Mouse (Mus musculus) frontal cortex, postnatal 14 days (tissue): ENCODE measurements around the gene Csrnp1.

Experiments
- DNase-seq, 2 experiments: peaks; one replicate each; pipeline ENCODE4 v3.0.0; 2022; ENCODE audit warnings: low spot score in 2 of 2

The Csrnp1 gene

DNA sequence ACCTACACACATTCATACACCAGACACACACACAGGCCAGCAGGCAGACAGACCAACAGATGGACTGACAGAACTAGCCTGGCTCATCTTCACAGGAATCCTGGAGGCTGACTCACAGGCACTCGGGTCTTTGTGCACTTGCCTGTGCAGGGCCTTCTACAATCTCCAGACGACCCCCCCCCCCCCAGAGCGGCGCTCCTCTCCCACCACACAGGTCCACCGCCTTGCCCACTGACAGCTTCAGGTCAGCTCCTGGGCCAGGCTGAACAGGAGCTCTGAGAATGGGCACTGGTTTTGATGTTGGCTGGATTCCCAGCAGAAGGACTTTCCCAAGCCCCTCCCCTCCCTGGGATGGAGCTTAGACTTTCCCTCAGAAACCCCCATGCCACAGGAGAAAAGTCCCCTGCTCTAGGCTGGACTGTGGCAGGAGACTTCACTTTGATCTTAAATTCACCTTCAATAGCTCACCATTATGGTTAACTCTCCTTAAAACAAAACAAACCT is 6.8 kb downstream of the Csrnp1 start:
- DNase-seq = no peak

DNA sequence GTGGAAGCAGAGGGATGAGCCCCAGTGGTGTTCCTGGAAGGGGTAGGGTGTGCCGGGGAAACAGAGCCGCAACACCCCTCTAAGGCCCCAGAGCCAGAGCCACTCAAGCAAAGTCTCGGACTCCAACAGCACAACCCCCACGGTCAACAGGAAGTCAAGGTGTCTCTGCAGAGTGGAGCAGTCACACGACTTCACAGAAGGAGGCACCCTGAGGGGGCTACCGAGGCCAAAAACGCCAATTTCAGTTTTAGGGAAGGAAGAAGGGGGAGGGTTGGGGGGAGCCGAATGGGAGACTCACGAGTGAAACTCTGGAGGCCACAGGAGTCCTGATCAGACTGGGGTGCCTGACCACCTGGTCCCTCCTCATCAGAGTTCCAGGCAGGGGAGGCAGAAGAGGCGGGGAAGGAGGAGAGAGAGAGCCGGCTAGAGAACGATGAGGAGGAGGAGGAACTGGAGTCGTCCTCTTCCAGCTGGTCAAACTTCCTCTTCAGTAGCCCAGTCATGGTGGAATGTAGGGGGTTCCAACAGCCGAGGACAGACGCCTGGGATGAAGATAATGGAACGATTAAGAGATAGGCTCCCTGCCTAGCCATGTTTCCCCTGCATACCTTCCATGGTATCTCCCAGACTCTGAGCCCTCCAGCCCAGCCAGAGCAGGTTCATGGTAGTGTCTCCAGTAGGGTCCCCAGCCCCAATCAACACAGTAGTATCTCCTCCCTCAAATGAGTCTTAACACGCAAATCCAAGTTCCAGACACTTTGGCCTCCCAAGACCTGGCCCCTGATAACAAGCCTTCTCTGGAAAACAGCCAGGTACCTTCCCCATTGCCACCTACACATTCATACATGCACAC is 7.5 kb downstream of the Csrnp1 start:
- no peak for DNase-seq

DNA sequence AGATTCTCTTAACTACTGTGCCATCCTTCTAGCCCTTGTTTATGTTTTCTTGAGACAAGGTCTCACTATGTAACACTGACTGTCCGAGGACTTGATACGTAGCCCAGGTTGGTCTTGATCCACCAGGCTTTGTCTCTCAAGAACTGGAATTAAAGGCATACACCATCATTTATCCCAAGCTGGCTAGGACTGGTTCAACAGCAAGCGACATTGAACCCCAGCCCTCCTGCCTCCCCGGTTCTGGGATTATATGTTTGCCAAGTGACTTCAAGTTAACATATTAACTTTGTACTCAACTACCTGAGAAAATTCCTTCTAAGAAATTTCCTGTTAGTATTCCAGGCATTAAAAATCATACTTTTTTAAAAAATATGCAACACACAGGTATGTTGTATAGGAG is 9.2 kb downstream of the Csrnp1 start:
- DNase-seq = no peak

DNA sequence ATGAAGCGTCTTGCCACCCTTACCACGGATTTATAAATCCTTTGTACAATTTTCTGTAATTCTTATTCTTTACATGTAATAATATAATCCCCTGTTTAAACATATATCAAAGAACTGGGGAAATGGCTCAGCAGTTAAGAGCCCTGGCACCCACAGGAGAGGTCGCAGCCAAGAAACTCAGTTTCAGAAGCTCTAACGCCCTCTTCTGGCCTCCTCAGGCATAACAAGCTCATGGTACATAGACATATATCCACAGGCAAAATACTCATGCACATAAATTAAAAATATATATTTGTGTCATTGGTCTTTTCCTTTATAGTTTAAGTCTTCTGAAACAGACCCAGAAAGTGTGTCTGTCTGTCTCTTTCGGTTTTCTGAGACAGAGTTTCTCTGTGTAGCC is 9.8 kb downstream of the Csrnp1 start:
- DNase-seq = no peak

DNA sequence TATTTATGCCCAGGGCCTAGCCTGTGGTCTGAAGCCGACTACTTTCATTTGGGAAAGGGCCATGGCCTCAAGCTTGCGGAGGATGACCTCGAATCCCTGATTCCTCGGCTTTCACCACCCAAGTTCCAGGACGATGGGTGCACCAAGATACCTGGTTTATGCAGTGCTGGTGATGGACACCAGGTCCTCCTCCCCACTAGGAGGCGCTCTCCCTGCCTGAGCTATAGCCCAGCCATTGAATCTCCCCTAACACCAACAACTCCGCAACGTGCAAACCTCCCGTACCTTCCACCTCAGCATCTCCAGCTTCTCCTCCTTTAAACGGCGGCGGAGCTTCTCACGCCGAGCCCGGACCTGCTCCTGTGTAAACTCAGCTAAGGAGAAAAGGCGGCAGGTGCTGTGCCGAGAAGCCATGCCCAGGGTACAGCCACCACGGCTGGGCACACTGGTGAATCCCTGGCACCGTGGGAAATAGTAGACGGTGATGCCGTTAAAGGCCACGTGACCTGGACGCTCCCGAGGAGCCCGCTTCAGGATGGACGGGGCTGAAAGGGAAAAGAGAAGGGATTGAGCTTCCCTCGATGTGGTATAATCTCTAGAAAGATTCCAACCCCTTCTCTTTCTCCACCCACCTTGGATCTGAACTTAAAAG is 10.5 kb downstream of the Csrnp1 start:
- DNase-seq = no peak

DNA sequence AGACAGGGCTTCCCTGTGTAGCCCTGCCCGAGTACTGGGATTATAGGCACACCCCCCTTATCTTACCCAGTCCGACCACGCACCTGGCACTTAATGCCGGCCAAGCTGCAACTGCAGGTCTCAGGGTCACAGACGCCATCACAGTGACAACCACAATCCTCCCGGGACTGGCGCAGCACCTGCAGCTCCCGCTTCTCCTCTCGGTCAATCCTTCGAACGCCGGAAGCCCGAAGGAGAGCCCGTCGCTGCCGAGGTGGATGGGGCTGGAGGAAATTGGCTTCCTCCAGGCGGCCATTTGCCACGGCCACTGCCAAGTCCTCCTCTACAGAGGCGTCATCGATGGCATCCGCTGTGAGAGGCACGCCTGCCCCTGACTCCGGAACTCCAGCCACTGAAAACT is 11.2 kb downstream of the Csrnp1 start:
- DNase-seq = no peak

DNA sequence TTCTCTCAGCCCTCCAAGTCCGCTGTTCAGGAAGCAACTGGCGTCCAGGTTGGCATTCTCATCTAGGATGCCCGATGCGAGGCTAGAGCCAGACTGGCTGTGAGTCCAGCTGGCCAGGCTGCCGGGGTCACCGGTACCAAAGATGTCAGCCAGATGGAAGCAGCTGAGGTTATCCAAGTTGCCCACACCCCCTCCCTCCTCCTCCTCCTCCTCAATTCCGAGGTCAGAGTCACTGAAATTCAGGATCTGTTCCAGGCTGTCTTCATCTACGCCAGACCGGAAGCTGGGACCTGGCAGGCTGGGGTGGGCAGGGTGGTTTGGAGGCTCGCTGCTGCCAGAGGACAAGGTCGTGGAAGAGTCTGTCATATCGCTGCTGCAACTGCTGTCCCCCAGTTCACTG is 11.9 kb downstream of the Csrnp1 start:
- no peak for DNase-seq

DNA sequence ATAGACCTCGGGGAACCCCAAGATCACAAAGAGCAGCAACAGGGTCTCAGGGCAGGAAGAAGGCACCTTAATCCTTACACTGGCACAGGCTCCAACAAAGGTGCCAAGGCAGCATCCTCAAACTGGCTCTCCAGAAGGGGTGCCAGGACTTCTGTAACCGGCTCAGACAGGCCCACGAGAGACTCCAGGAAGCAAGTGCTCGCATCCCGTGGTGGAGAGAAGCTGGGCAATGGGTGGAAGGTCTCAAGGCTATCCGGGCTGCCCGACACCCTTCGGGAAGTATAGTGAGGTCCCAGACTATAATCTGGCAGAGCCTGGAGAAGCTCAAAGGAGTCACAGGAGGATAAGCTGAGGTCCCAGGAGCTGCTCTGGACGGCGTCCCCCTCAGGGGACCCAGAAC is 12.3 kb downstream of the Csrnp1 start:
- DNase-seq = no peak

DNA sequence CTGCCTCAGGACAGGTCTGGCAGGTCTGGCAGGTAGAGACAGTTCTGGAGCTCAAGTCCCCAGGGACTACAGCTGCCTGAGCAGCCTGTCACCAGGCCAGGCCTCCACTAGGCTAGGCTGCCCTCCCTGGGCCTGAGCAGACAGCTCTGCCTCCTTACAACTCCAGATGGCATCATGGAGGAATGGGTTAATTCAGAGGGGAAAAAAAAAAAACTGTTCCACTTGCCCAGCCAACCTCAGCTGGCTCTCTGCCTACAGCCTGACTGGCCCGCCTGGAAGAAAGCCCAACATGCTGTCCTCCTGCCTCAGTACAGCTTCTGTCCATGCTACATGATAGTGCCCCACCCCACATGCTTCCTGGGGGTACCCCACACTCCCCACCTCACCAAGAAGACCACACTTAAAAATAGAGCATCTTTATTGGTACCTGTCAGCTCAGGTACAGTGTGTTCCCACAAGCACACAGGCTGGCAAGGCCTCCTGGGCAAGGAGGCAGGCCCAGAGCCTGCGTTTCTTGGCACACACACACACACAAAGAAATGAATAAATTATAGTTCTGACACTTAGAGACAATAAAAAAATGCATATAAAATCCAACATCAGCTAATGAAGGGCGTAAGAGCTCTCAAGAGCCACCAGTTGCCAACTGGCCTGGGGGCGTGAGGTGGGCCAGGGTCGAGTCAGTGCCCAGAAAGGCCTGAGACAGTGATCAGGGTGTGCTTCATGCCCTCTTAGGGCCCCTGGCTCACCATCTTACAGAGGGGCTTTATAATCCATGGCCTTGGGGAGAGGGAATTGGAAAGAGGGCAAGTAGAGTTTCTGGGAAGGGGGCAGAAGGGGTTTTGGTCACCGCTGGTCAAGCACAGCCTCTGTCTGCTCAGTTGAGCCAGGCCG is 13.4 kb downstream of the Csrnp1 start:
- no peak for DNase-seq

DNA sequence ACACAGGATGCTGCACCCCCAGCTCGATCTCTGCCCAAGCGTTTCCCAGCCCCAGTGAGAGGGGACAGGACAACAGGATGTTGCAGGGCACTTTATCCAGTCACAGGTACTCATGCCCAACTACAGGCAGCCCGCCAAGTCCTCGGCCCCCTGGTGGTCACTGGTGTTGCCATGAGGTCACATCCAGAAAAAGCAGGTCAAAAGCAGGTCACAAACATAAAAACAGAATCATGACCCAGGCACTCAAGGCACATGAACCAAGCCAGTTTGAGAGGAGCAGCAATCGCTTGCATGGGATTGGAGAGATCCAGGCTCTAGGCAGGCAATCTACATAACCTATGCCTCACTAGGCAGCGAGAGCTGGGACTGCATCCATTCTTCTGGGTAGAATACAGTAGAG is 14.2 kb downstream of the Csrnp1 start:
- DNase-seq = no peak

DNA sequence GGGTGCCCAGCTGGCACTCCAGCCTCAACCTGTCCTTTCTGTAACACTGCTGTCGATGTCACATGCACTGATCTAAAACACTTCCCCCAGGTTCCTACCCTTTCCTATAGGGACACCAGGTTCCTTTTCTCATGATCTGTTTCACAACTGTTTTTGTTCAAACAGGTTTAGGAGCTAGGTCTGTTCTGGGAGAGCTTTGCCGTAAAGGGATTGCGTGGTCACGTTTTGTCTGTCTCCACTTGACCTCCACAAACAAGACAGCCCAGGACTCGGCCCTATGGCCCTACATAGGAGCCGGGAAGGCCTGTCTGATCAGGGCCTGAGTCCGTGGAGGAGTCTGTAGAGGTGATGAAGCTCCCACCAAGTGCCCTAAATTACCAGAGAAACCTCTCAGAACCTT is 14.6 kb downstream of the Csrnp1 start:
- DNase-seq = no peak

DNA sequence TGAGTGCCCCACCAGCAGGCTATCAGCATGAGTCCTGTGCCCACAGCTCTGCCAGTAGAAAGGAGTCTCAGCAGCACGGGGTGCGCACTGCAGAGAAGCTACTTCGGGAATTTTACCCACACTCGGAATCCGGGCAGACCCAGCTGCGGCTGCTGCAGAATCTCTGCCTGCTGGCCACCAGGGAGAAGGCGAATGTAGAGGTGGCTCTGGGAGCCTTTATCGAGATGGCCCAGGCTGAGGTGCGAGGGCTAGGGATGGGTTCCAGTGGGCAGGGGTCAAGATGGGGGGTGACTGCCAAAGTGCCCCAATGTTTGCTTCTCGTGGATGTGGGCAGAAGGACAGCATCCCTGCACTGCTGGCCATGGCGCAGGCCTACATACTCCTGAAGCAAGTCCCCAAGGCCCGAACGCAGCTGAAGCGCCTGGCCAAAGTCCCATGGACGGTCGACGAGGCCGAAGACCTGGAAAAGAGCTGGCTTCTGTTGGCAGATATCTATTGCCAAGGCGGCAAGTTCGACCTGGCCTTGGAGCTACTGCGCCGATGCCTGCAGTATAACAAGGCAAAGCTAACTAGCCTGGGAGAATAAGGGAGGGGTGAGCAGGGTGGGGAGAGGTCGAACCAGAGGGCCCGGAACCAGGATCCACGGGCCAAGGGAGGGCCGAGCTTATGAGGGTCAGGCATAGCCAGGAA is 18.1 kb downstream of the Csrnp1 start:
- DNase-seq = no peak

DNA sequence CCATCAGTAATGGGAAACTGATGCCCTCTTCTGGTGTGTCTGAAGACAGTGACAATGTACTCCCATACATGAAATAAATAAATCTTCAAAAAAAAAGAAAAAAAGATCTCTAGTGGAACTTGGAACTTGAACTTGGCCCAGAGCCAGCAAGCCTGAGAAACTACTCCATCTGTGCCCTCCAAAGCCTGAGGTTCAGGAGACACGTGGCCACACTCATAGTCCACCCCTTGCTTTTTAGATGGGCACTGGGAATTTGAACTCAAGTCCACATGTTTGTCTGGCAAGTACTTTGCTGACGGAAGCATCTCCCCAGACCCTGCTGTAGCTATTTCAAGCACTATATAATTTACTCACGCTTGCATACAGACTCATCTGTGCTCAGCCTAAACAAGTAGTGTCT is 19.3 kb downstream of the Csrnp1 start:
- DNase-seq = no peak

DNA sequence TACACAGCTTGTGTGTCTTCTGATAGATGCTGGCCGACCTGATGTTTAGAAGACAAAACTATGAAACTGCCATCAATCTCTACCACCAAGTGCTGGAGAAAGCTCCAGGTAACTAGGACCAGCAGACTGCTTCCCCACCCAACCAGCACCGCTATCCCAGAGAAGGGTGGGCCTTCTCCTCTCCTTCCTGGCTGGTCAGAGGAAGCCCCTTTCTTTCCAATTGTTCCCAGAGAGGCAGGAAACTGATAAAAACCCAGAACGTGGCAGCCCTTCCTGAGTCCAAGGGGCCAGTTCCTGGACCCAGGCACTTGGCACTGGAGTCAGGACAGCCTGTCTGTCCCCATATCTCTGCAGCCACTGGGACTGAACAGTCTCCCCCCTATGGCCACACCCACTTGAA is 20.3 kb downstream of the Csrnp1 start:
- DNase-seq = no peak

DNA sequence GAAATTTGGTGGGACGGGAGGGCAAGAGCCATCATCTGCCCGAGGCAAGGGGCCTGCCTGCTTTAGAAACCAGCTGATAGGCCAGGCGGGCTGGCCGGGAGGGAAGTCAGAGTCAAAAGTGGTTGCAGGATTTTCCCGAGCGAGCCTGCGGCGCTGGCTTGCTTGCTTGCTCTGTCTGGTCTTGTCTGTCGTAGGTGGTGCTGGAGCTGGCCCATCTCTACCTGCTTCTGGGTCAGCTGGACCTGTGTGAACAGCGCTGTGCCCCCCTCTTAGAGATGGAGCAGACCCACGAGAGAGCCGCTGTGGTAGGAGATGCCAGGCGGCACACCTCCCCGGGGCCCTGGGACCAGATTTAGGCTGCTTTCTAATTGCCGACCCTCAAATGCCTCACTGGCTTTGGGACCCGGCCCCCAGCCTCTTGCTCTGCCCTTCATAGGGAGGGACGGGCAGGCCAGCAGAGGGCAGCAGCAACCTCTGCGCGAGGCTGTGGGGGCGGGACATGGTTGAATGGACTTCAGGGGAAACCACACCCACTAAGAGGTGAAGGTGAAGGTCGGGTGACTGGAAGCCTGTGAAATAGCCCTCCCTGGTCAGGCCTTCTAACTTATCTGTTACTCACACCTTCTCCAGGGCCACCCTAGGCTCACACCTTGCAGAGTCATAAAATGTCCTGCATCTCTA is 21.3 kb downstream of the Csrnp1 start:
- no peak for DNase-seq

DNA sequence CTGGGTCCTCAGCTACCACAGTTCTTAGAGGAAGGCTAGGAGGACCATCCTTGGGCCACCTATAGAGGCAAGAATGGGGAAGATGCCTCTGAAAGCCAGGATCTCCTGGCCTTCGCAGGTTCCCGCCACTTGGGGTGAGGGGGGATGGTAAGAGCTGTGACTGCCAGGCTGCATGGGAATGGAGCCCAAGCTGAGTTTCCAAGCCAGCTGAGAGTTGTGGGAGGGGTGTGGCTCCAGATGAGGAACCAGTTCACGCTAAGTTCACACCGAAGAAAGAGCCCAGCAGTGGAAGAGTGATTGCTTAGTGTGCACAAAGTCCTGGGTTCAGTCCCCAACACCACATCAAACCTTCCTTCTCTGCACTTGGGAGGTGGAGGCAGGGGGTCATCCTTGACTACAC is 22.2 kb downstream of the Csrnp1 start:
- no peak for DNase-seq

DNA sequence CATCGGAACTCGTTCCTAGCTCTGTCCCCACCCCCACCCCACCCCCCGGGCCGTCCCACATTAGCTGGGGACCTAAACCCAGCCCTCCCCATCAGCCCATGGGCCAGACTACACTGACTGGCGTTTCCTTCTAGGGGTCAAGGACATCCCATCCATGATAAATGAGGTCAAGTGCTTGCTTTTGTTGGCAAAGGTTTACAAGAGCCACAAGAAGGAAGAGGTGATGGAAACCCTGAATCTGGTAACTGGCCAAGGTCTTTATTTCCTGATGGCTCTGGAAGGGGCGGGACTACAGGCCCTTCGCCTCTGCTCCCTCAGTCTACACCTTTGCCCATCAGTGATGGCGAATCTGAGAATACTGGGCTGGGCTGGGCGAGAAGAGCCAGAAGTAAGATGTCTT is 25.6 kb downstream of the Csrnp1 start:
- DNase-seq = no peak

DNA sequence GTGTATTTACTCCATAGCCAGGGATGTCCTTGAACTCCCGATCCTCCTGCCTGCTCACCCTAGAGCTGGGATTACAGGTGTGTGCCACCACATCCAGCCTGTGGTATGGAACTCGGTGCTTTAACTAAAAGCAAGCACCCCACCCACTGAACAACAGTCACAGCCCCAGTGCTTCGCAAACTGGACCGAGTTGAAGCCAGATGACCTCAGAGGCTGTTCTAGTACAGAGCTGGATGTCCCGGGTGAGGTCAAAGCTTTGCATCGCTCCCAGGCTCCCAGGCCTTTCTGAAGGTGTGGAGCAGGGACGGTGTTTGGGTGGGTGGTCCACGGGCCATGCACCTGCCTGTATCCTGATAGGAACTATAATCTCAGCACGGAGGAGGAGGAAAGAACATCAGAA is 33.1 kb downstream of the Csrnp1 start:
- DNase-seq = no peak

DNA sequence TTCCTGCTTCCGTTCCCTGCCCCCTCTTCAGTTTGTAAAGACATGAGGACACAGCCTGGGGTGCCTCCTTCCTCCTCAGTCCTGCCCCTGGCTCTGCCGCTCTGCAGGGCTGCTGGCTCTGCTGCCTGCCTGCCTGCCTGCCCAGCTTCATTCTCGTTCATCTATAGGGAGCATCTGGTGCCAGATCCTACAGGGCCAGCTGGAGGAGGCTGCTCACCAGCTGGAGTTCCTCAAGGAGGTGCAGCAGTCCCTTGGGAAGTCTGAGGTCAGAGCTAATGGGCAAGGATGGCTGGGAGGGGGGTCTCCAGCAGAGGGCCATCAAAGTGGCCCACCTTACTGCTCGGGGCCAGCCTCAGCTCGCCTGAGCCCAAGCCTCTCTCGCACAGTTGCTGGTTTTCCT is 34.0 kb downstream of the Csrnp1 start:
- no peak for DNase-seq

DNA sequence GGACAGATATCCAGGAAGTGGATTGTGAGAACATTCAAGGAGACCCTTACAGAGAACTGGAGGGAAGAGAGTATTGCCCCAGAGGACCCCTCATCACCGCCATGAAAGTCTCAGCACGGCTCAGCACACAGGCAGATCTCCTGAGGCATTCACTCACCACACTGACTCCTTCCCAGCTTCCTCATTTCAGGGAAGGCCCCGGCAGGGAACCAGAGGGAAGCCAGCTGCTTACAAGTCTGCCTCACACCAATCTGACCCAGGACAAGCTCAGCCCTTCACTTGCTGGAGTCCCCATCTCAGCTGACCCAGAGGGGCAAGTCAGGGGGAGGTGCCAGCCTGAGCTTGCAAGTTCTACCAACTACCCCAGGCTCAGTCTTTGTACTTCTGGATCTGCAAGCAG is 35.7 kb downstream of the Csrnp1 start:
- DNase-seq = no peak
